Mouse (Mus musculus) neural tube, embryonic 11.5 days (tissue): ENCODE measurements at regions not wholly inside any gene's neighbourhood (a gene's known extent, or its start where the extent isn't known, plus 50 kb on each side); places are given as distances from the start of the nearest gene placed in this dataset.

Experiments used
- ATAC-seq: fragments of 200-750 bp; cut with Nextera tagmentation; 2 replicates; pipeline ENCODE4 v1.8.0; 2017; ENCODE audit warnings: moderate number of reproducible peaks, mild to moderate bottlenecking, moderate TSS enrichment, moderate library complexity; ENCODE audit not compliant: insufficient read depth, low FRiP score, low TSS enrichment
- DNase-seq: peaks from one replicate; pipeline ENCODE4 v3.0.0-alpha.2; 2015; ENCODE audit warnings: low spot score
- H3K27ac ChIP-seq: fragments of 300-500 bp; sonication (generic); 2 replicates; pipeline ENCODE4 v1.5.1; 2014; ENCODE audit warnings: low read depth, mild to moderate bottlenecking, low read length
- H3K27me3 ChIP-seq: fragments of 300-500 bp; sonication (generic); 2 replicates; pipeline ENCODE4 v1.6.1; 2014; ENCODE audit warnings: mild to moderate bottlenecking, low read length, mixed read lengths; ENCODE audit not compliant: control insufficient read depth, insufficient read depth
- H3K36me3 ChIP-seq: fragments of 300-500 bp; sonication (generic); 2 replicates; pipeline ENCODE4 v1.6.1; 2014; ENCODE audit warnings: mild to moderate bottlenecking, low read length, moderate library complexity, mixed read lengths; ENCODE audit not compliant: control insufficient read depth, insufficient read depth
- H3K4me1 ChIP-seq: fragments of 300-500 bp; sonication (generic); 2 replicates; pipeline ENCODE4 v1.6.1; 2014; ENCODE audit warnings: low read length, mixed read lengths; ENCODE audit not compliant: control insufficient read depth, insufficient read depth
- H3K4me2 ChIP-seq: fragments of 300-500 bp; sonication (generic); 2 replicates; pipeline ENCODE4 v1.6.1; 2014; ENCODE audit warnings: low read depth, mild to moderate bottlenecking, moderate library complexity
- H3K4me3 ChIP-seq: fragments of 300-500 bp; sonication (generic); 2 replicates; pipeline ENCODE4 v1.5.1; 2014; ENCODE audit warnings: low read depth, low read length
- H3K9ac ChIP-seq: fragments of 300-500 bp; sonication (generic); 2 replicates; pipeline ENCODE4 v1.6.1; 2014; ENCODE audit warnings: mild to moderate bottlenecking, low read length
- H3K9me3 ChIP-seq: fragments of 300-500 bp; sonication (generic); 2 replicates; pipeline ENCODE4 v1.6.1; 2016; ENCODE audit warnings: low read length; ENCODE audit not compliant: control insufficient read depth
- WGBS: fragments of 180-500 bp; shearing (Covaris S2); extraction: QIAGEN DNeasy Blood & Tissue Kit; methylation state at CpG from one replicate; pipeline ENCODE4 v1.1.7; 2014; 5-methylcytosine and 5-hydroxymethylcytosine counted together

DNA sequence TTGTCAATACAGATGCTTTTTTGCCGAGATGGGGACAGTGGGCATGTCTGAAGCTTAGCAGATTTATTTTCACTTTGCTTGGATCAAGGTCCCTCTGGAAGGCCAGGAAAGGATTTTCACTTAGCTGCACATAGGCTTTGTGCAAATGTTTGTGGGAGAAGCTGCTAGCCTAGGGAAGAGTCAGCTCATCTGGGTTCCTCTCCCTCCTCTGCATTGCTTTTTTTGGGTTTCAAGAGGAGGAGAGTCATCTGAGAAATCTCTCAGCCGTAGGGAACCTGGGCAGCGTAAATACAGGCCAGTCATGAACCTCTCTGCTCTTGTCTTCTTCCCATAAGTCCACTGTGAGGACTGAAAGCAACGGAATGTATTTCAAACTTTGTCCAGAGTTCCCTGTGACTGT, 68.0 kb upstream of the Foxo1 start:
- Histone ChIP-seq H3K36me3 (no peaks in the 10 kb centered on the region), H3K9me3 (no peaks in the 10 kb centered on the region), H3K4me3 (no peak overlapping the region), H3K27me3 (no peaks in the 10 kb centered on the region), H3K9ac (no peak overlapping the region), H3K4me1 (peaks cover 5% of the 10 kb centered on the region), H3K4me2 (no peak overlapping the region), H3K27ac (no peak overlapping the region)
- DNase-seq: no peak
- WGBS: 70% methylated on average over 4 of the region's 4 CpGs
- ATAC-seq: no peak

DNA sequence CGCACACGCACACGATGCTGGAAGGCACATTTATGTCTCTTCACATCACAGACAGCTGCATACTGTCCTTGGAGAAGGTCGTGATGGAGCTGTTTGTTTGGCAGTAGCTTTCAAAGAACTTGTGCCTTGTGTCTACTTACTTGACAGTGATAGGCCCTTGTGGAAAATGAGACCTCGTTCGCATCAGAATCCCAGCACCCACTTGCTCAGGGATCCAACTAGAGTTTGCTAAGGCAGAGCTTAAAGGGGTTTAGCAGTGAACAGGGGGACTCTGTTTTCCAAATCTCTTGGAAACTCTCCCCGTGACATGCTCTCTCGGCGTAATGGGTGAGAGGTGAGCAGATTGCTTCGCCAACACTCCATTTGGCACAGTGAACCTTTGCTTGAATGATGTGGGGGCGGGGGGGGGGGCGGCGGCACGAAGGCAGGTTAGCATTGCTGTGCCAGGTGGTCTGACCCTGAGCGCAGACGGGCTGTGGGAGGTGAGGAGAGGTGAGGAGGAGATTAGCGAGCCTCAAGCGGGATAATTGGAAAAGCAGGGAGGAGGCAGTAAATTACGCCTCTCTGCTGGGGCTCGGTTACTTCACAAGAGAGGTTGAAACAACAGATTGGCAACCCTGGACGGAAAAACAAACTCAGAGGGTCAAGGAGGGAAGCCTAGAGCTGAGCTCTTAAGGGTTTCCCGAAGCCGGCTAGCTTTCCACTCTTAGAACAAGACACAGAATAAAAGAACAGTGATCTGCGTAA, 57.4 kb upstream of the Foxo1 start:
- no peaks in the 10 kb centered on the region for H3K36me3 ChIP-seq
- DNase-seq (no peak), ATAC-seq (no peak)
- no peaks in the 10 kb centered on the region for H3K9me3 ChIP-seq
- H3K4me1 ChIP-seq: no peaks in the 10 kb centered on the region
- 16% methylated on average over 22 of the region's 24 CpGs for WGBS
- H3K27ac ChIP-seq: no peak overlapping the region
- H3K4me2 ChIP-seq: peak overlapping the region; percentile 35
- H3K4me3 ChIP-seq: no peak overlapping the region
- H3K27me3 ChIP-seq: no peaks in the 10 kb centered on the region
- H3K9ac ChIP-seq: no peak overlapping the region

DNA sequence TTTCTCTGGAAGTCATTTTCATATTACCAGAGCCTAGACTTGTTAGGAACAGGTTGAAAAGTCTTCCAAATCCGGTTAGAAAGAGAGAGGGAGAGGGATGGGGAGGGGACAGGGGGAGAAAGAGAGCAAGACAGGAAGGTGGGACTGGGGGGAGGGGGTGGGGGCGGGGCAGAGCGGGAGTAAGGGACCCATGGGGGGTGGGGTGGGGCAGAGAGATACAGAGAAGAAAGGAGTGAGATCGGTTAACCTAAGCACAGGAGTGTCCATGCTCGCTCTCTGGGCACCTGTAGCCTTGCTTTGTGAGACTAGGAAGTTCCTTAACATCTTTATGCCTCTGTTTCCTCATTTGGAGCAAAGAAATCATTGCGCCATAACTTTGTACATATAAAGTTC, 56.8 kb upstream of the Foxo1 start:
- Histone ChIP-seq H3K27me3 (no peaks in the 10 kb centered on the region), H3K4me2 (no peak overlapping the region; the same call in 1 of the 2 replicates), H3K4me1 (no peaks in the 10 kb centered on the region), H3K27ac (no peak overlapping the region), H3K36me3 (no peaks in the 10 kb centered on the region), H3K4me3 (no peak overlapping the region), H3K9me3 (no peaks in the 10 kb centered on the region), H3K9ac (no peak overlapping the region)
- ATAC-seq: no peak
- DNase-seq: no peak
- WGBS: 25% methylated on average over 5 of the region's 6 CpGs

DNA sequence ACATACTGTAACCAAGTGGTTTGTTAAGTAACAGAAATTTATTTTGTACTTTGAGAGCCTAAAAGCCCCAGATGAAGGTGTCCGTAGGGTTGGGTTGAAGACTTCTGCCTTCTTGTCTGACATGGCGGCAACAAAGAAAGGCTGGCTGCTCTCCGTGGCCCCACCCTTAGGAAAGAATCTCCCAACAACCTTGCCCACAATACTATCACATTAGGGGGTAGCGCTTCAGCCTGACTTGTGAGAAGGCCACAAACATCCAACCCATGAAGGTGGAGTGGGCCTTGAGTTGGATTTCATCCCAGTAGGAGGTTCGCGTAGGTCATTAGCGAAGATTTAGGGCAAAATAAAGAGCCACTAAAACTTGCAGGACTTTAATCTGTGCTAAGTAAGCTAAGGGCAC, 54.0 kb upstream of the Foxo1 start:
- WGBS: 97% methylated on average over 7 of the region's 7 CpGs
- H3K27ac ChIP-seq: no peak overlapping the region

DNA sequence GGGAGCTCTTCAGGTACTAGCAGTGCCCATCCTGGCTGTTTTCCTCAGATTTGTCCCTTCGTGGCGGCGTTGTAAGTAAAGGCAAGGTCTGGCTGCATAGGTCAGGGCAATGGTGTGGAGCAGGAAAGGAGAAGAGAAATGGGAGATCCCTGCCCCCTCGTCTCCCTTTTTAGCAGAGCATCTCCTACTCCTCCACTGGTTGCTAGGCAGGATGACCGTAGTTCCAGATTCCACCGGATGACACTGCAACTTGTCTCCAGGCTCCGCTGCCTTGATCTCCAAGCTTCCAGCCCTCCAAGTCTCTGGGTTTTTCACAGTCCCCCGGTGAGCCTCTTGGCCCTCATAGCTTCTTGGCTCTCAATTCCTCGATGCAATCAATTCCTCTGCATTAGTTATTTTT, 53.1 kb upstream of the Foxo1 start:
- H3K27ac ChIP-seq: no peak overlapping the region
- no peak for DNase-seq
- no peaks in the 10 kb centered on the region for H3K36me3 ChIP-seq
- WGBS: 90% methylated on average over 9 of the region's 9 CpGs
- no peak overlapping the region for H3K4me3 ChIP-seq
- H3K4me1 ChIP-seq: no peaks in the 10 kb centered on the region
- no peaks in the 10 kb centered on the region for H3K9me3 ChIP-seq
- H3K9ac ChIP-seq: no peak overlapping the region
- no peaks in the 10 kb centered on the region for H3K27me3 ChIP-seq
- no peak for ATAC-seq
- no peak overlapping the region for H3K4me2 ChIP-seq

More for the DNA sequence above, 54.0 kb upstream of the Foxo1 start:
- H3K4me2 ChIP-seq: no peak overlapping the region
- H3K27me3 ChIP-seq: no peaks in the 10 kb centered on the region
- no peak for ATAC-seq
- no peaks in the 10 kb centered on the region for H3K36me3 ChIP-seq
- H3K9me3 ChIP-seq: no peaks in the 10 kb centered on the region
- no peaks in the 10 kb centered on the region for H3K4me1 ChIP-seq
- no peak overlapping the region for H3K9ac ChIP-seq
- DNase-seq: no peak
- no peak overlapping the region for H3K4me3 ChIP-seq
